Mouse (Mus musculus) hindbrain, embryonic 10.5 days (tissue): ENCODE measurements around the gene Lingo2. TPM values are rescaled to one million over a fixed set of nuclear protein-coding genes. Genes with fewer than 3 reads are reported as not detected.
"Not testable (repeated sequence)": the region's sequence is repeated elsewhere in the genome, so short reads cannot be mapped to it uniquely, and the experiment has no call there.

Experiments used
- DNase-seq: peaks from one replicate; pipeline ENCODE4 v3.0.0-alpha.2; 2017; ENCODE audit warnings: low spot score
- H3K27ac ChIP-seq: fragments of 300-500 bp; sonication (generic); 2 replicates; pipeline ENCODE4 v1.5.1; 2016; ENCODE audit warnings: mild to moderate bottlenecking, moderate library complexity
- H3K27me3 ChIP-seq: fragments of 300-500 bp; sonication (generic); 2 replicates; pipeline ENCODE4 v1.6.1; 2016; ENCODE audit warnings: mild to moderate bottlenecking; ENCODE audit not compliant: poor library complexity, insufficient read depth, severe bottlenecking
- H3K36me3 ChIP-seq: fragments of 300-500 bp; sonication (generic); 2 replicates; pipeline ENCODE4 v1.6.1; 2016; ENCODE audit warnings: mild to moderate bottlenecking, moderate library complexity
- H3K4me1 ChIP-seq: fragments of 300-500 bp; sonication (generic); replicated peaks from 2 replicates; pipeline ENCODE4 v1.6.1; 2016; ENCODE audit warnings: mild to moderate bottlenecking
- H3K4me3 ChIP-seq: fragments of 300-500 bp; sonication (generic); 2 replicates; pipeline ENCODE4 v1.5.1; 2016; ENCODE audit warnings: mild to moderate bottlenecking, moderate library complexity
- H3K9me3 ChIP-seq: fragments of 300-500 bp; sonication (generic); 2 replicates; pipeline ENCODE4 v1.6.1; 2016; ENCODE audit warnings: mild to moderate bottlenecking, moderate library complexity
- whole genome bisulfite sequencing: fragments of 180-500 bp; shearing (Covaris S2); methylation state at CpG from one replicate; pipeline ENCODE4 v1.1.7; 2016; 5-methylcytosine and 5-hydroxymethylcytosine counted together
- microRNA counts: library from miRNA; unstranded; fragments of <30 nt; microRNA quantifications from one replicate; lab custom pipeline; 2017
- polyA plus RNA-seq: library from polyadenylated mRNA; unstranded; fragments of >200 nt; fragmentation: Nextera tagmentation; extraction: Ambion mirVana; gene quantifications from 2 replicates; pipeline ENCODE4 v1.2.1, GENCODE M21; 2016

Gene Lingo2
- polyA plus RNA-seq, 1 experiment from 2014 or later, result 0.99 TPM

DNA sequence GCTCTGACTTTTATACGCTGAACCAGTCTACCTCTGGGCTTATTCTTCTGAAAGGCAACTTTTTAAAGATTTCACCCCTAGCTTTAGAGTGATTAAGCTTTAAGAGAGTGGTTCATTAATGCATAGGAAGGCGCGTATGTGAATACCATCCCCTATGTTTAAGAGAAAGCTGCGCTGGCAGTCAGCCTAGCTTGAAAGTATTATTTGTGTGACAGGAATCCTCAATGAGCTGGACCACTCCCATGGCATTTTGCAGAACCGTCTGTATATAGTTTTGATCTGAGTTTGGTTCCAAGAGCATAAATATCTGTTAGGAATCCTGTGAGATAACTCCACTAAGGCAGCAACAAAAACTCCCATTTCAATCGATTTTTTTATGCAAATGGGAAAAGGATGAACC, 1204.9 kb downstream of the Lingo2 start:
- no peaks in the 10 kb centered on the region for H3K27me3 ChIP-seq
- no peak overlapping the region for H3K4me3 ChIP-seq
- no peaks in the 10 kb centered on the region for H3K36me3 ChIP-seq
- no peak overlapping the region for H3K27ac ChIP-seq
- WGBS, result 83% methylated on average over 6 of the region's 6 CpGs
- H3K4me1 ChIP-seq, result no peaks in the 10 kb centered on the region
- DNase-seq, result no peak
- H3K9me3 ChIP-seq, result no peaks in the 10 kb centered on the region

DNA sequence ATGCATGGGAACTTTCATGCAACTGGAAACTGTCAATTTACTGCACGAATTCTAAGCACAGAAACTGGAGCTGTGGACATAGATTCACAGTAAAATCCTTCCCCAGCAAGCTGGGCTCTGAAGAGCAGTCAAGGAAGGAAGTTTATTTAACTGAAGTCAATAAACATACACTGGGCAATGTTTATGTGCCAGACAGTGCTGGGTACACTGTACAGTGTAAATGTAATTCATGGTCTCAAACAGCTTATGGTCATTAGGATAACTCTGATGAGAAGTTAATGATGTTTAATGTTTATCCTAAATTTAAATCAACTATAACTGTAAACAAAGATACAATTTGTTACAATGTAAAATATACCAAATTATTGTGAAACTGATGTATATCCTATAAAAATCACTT, 1226.8 kb downstream of the Lingo2 start:
- Histone ChIP-seq H3K27ac (no peak overlapping the region), H3K27me3 (no peaks in the 10 kb centered on the region), H3K9me3 (peaks cover 6% of the 10 kb centered on the region), H3K4me3 (no peak overlapping the region), H3K36me3 (no peaks in the 10 kb centered on the region), H3K4me1 (no peaks in the 10 kb centered on the region)
- DNase-seq, result no peak
- 70% methylated on average over 1 of the region's 1 CpGs for WGBS

DNA sequence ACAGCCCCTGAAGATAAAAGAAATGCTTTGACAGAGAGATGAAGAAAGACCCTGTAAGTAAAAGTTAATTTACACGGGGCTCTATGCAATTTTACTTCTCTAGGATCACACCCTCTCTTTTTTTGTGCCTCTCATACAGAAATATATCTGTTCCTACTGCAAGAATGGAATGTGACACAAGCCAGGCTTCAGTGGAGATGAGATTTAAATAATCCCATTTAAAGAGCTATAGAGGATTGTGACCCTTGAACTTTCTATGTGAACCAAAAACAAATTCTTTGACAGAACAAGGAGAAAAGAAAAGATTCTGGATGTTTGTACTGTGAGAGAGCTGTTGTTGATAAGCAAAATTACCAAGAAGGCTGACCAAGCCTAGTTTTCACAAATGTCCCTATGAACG, 1247.4 kb downstream of the Lingo2 start:
- WGBS, result 29% methylated on average over 2 of the region's 2 CpGs

DNA sequence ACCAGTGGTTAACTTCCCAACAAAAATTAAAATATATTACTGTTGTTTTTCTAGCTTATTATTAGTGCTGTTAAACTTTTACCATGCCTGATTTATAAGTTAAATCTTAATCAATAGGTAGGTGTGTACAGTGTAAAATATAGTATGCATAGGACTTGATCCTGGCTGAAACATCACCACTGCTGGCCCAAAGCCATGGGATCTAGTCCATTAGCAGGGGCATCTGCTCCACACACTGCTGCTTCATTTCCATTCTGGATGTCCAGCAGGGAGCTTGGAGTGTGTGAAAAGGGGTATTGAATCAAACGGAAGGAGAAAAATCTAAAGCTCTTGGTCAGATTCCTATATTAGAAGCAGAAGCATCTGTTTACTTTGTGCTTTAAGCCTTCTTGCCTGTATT, 1248.9 kb downstream of the Lingo2 start:
- Histone ChIP-seq H3K9me3 (no peaks in the 10 kb centered on the region), H3K4me3 (no peak overlapping the region), H3K4me1 (peaks cover 6% of the 10 kb centered on the region; the same call in 1 of the 2 replicates), H3K36me3 (no peaks in the 10 kb centered on the region), H3K27me3 (no peaks in the 10 kb centered on the region), H3K27ac (no peak overlapping the region)
- no peak for DNase-seq
- 56% methylated on average over 1 of the region's 1 CpGs for WGBS

More for the DNA sequence above, 1247.4 kb downstream of the Lingo2 start:
- peaks cover 6% of the 10 kb centered on the region; the same call in 1 of the 2 replicates for H3K4me1 ChIP-seq
- no peak overlapping the region for H3K27ac ChIP-seq
- H3K36me3 ChIP-seq, result no peaks in the 10 kb centered on the region
- no peaks in the 10 kb centered on the region for H3K27me3 ChIP-seq
- H3K4me3 ChIP-seq, result no peak overlapping the region
- no peaks in the 10 kb centered on the region for H3K9me3 ChIP-seq
- no peak for DNase-seq

DNA sequence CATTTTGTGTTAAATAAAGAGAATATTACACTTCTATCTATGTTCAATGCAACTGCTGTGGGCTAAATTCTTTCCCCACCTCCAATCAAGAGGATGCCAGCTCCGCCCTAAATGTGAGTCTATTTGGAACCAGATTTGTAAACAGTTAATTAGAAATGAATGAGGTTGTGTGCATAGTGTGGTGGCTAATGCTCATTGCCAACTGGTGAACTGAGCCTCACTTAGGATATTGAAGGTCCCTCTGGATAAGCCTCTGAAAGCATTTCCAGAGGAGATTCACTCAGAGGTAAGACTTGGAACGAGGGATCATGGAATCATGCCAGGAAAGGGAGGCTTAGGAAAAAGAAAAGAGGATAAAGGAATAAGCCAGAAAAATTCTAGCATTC, 1256.4 kb downstream of the Lingo2 start:
- H3K4me1 ChIP-seq, result no peaks in the 10 kb centered on the region
- no peak overlapping the region for H3K4me3 ChIP-seq
- H3K27me3 ChIP-seq, result no peaks in the 10 kb centered on the region
- H3K36me3 ChIP-seq, result no peaks in the 10 kb centered on the region
- WGBS, result 84% methylated on average over 2 of the region's 2 CpGs
- no peaks in the 10 kb centered on the region for H3K9me3 ChIP-seq
- DNase-seq, result no peak
- no peak overlapping the region for H3K27ac ChIP-seq

DNA sequence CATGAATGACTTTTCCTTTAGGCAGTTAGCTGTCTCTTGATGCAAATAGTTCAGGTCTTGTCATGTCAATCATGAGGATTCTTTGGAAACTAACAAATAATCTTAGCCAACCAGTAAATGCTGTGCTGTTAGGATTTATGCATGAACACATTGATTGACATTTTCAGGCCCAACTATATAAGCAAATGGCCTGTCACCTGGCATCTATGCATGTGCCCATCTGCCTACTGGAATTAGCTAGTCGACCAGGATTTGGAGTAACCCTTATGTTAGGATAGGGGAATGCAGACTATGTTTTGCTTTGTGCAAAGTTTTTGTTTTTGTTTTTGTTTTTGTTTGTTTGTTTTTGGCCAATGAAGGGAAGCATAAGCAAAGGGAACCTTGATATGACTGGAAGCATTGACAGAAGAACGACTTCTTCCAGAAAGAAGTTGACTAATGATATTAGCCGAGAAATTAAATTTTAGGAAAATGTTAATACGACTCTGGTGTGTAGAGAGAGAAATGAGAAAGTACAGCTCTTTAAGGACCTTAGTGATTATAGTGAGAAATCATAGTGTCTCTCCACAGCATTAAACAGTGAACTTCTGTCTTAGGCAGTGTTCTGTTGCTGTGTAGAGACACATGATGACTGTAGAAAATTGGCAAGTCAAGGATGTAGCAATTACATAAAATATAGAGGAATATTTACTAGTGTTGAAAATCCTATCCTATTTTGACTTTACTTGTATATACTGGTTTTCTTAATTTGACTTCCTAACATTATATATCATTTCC, 1257.0 kb downstream of the Lingo2 start:
- no peak overlapping the region for H3K4me3 ChIP-seq
- WGBS, result 86% methylated on average over 4 of the region's 4 CpGs
- no peaks in the 10 kb centered on the region for H3K27me3 ChIP-seq
- H3K27ac ChIP-seq, result no peak overlapping the region
- H3K4me1 ChIP-seq, result no peaks in the 10 kb centered on the region
- H3K36me3 ChIP-seq, result no peaks in the 10 kb centered on the region
- DNase-seq, result no peak
- no peaks in the 10 kb centered on the region for H3K9me3 ChIP-seq

DNA sequence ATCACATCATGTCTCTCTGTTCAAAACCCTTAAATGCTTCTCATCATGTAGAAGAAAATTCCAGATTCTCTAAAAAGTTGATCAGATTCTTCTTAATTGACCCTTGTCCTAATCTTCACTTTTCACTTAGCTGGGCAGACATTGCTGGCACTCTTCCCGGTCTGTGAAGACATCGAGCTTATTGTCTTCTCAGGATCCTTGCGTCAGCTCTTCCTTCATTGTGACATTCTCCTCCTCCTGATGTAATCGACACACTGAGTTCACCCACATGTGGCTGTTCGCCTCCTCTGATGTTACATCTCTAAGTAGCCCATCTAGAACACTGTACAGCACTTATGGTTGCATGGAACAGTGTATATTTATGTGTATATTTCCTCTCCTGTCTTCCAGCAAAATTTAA, 1261.0 kb downstream of the Lingo2 start:
- no peaks in the 10 kb centered on the region for H3K4me1 ChIP-seq
- no peaks in the 10 kb centered on the region for H3K36me3 ChIP-seq
- no peak for DNase-seq
- H3K4me3 ChIP-seq, result no peak overlapping the region
- no peak overlapping the region for H3K27ac ChIP-seq
- H3K27me3 ChIP-seq, result no peaks in the 10 kb centered on the region
- 80% methylated on average over 5 of the region's 5 CpGs for WGBS
- no peaks in the 10 kb centered on the region for H3K9me3 ChIP-seq

DNA sequence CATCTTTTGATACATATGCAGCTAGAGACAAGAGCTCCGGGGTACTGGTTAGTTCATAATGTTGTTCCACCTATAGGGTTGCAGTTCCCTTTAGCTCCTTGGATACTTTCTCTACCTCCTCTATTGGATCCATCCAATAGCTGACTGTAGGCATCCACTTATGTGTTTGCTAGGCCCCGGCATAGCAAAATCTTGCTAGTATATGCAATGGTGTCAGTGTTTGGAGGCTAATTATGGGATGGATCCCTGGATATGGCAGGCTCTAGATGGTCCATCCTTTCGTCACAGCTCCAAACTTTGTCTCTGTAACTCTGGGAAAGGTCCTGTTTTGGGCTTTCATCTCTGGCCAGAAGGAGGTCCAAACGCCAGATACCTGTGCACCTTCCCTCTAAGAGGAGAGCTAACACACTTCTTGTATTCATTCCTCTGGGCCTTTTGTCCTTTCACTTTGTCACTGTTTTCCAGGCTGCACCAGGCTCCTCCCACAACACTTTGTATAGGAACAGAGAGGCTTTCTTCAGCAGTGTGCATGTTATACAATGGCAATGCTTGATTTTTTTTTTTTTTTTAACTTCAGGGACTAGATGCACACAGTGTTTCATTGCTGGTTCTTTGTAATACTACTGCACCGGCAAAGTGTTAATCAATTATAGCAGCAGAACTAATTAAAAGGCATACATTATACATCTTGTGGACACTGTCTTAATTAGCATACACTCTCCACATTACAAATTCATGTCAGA, 1262.9 kb downstream of the Lingo2 start:
- H3K27me3 ChIP-seq, H3K27ac ChIP-seq, H3K4me1 ChIP-seq, DNase-seq, H3K36me3 ChIP-seq, H3K9me3 ChIP-seq, H3K4me3 ChIP-seq: not testable (repeated sequence)
- WGBS, result 75% methylated on average over 5 of the region's 5 CpGs

MicroRNA genes within 50 kb of the gene (microRNA counts, 519-probe panel; counts per million panel counts)
- 1,255 counts per million, percentile 77 among the panel's probes with 10 or more counts for microRNA mmu-miR-873 (lab: Ali Mortazavi, UCI)
- microRNA mmu-miR-876-3p (lab: Ali Mortazavi, UCI), result 1,255 counts per million, percentile 77 among the panel's probes with 10 or more counts
- 1,255 counts per million, percentile 77 among the panel's probes with 10 or more counts for microRNA mmu-miR-876-5p (lab: Ali Mortazavi, UCI)
